8 mouse cellular contexts compared by ENCODE assay signal in the genomic region with DNA sequence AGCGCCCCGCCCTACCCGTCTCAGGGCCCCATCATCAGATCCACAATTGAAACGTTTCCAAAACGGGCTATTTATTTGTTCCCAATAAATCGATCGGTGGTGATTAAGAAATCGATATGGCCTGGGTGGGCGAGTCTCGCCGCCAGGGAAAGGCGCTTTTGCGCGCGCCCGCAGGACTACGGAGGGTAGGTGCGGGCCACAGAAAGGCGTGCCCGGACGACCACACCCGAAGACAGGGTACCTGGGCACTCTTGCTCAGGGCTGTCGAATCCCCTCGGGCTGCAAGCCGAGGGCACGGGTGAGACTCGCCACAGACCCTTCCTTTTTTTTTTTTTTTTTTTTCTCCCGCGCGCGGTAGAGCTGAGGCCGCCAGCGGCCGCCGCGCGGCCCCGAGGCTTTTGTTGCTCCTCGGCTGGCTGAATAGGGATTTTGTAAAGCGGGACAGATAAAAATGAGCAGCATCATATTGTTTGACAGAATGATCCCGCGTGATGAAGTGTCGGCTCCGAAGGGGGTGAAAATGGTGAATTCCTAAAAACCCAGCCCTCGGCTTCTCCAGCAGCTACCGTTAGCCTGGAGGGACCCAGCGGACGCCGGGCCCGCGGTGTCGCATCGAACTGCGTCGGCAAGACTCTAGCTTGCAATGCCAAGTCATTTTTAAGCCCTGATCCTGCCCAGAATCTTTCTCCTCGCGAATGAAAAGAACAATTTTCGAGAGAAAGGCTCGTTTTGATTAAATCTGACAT. TPM values are rescaled to one million over a fixed set of nuclear protein-coding genes. Genes with fewer than 3 reads are reported as not detected.
A peak's percentile ranks its signal among the peaks of the same experiment; 100 is the strongest.
DNase-seq lines count a peak whose midpoint lies in the region; ATAC-seq lines count a peak whose summit lies in the region.

No protein-coding gene starts in this region.

- peak overlapping the region; percentile 25 for H3K4me3 ChIP-seq in midbrain, embryonic 13.5 days (replicated peaks)

- no peak overlapping the region for H3K9ac ChIP-seq in midbrain, embryonic 13.5 days (replicated peaks)

- ATAC-seq in midbrain, embryonic 13.5 days, result peak; percentile 18; the same call in 1 of the 2 replicates
- ATAC-seq in inflammation-experienced regulatory T-cells, adult 6 months, result no peak

- H3K4me1 ChIP-seq in midbrain, embryonic 13.5 days (replicated peaks), result peaks cover 12% of the 10 kb centered on the region

- intact Hi-C loops in heart, postnatal 10 days (cut with DNase I), result no loop called here

- peaks cover 97% of the 10 kb centered on the region for H3K27me3 ChIP-seq in midbrain, embryonic 13.5 days

- H3K36me3 ChIP-seq in midbrain, embryonic 13.5 days, result no peaks in the 10 kb centered on the region

- no peaks in the 10 kb centered on the region for H3K9me3 ChIP-seq in midbrain, embryonic 13.5 days

- peak; percentile 29 for DNase-seq in kidney, postnatal 10 days
- DNase-seq in kidney, postnatal 14 days, result no peak
- peak; percentile 56 for DNase-seq in embryo, embryonic 9.5 days (ENCODE audit: extremely low spot score)
- peak; percentile 32 to 34 for DNase-seq in heart, postnatal 10 days
- DNase-seq in urinary bladder, postnatal 4 days (ENCODE audit: low spot score in 2 of 2), result no peak
- DNase-seq in thymus, adult 18-20 months, result no peak

- H3K4me2 ChIP-seq in midbrain, embryonic 13.5 days (replicated peaks), result peak overlapping the region; percentile 36

- no peak overlapping the region for H3K27ac ChIP-seq in midbrain, embryonic 13.5 days

- WGBS in midbrain, embryonic 13.5 days, result under 1% methylated on average over 58 of the region's 59 CpGs

RNA-seq across cellular contexts. Expression of a gene that starts 5.0 kb away (rescaled TPM):
- 1 to 10 TPM in 1 of 2 experiments, under 1 TPM in 1; 0.79 to 1.4 TPM for total RNA-seq in heart, postnatal 10 days (2021)
- 0.08 TPM in 1 of 2 replicates, not detected in the other for polyA plus RNA-seq in midbrain, embryonic 13.5 days (2015; fragmentation: Nextera tagmentation; extraction: Ambion mirVana)
- not detected for polyA plus RNA-seq in inflammation-experienced regulatory T-cells, adult 6 months (2017; shearing (Covaris generic))

Comparison
In these comparisons a context has a peak if more than half of its experiments do, and no peak if none do; other contexts are left out.
1. DNase-seq: peak in kidney, postnatal 10 days (single experiment), embryo, embryonic 9.5 days (single experiment) and heart, postnatal 10 days (2 of 2); none in kidney, postnatal 14 days (single experiment), urinary bladder, postnatal 4 days (0 of 2) and thymus, adult 18-20 months (0 of 2).